Mouse (Mus musculus): ENCODE results near the gene Cenpb. TPM values are rescaled to one million over a fixed set of nuclear protein-coding genes. Genes with fewer than 3 reads are reported as not detected.

Gene Cenpb
- polyA plus RNA-seq, 1 experiment, result not detected

GRCm38 (mm10) chr2:131146193-131147042, 33.4 kb downstream of the Cenpb start:
- WGBS, result 89% methylated on average over 21 of the region's 21 CpGs
- Histone ChIP-seq H3K4me3 (ENCODE audit: insufficient read depth, low read depth, low read length) (no peak overlapping the region), H3K27ac (ENCODE audit: insufficient read depth, low read depth, low read length) (no peak overlapping the region), H3K4me1 (ENCODE audit: control insufficient read depth, insufficient read depth, low read length) (peaks cover 7% of the 10 kb centered on the region; the same call in 1 of the 2 replicates)
- TF ChIP-seq POLR2A (IDR thresholded peaks at IDR 0.05; ENCODE audit: insufficient read depth, low read depth, low read length) (no peak), CTCF (IDR thresholded peaks at IDR 0.05; ENCODE audit: insufficient read depth, low read depth, low read length) (no peak)

GRCm38 (mm10) chr2:131145536-131145935, 34.3 kb downstream of the Cenpb start:
- TF ChIP-seq POLR2A (IDR thresholded peaks at IDR 0.05; ENCODE audit: insufficient read depth, low read depth, low read length), result no peak
- no peak for TF ChIP-seq CTCF (IDR thresholded peaks at IDR 0.05; ENCODE audit: insufficient read depth, low read depth, low read length)

DNA sequence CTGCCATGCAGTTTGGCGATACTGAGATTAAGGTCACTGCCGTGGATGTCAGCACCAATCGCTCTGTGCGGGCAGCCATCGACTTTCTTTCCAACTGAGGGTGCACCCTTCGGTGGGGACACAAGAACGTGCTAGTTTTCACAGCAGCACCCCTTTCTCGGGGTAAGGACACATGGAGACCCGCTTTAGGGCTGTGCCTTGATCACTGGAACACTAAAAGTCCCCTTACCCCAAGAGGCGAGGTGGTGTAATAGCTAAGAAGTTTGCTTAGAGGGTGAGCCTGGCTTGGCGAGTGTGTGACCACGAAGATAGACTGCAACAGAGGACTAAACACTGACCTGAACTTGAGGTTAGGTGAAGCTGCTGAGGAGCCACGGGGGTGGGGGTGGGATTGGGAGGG, 34.7 kb downstream of the Cenpb start:
- Histone ChIP-seq H3K4me3 (ENCODE audit: insufficient read depth, low read depth, low read length) (no peak overlapping the region), H3K4me1 (ENCODE audit: control insufficient read depth, insufficient read depth, low read length) (peaks cover 7% of the 10 kb centered on the region; the same call in 1 of the 2 replicates), H3K27ac (ENCODE audit: insufficient read depth, low read depth, low read length) (no peak overlapping the region)
- WGBS, result 82% methylated on average over 13 of the region's 13 CpGs
- no peak for TF ChIP-seq POLR2A (IDR thresholded peaks at IDR 0.05; ENCODE audit: insufficient read depth, low read depth, low read length)
- no peak for TF ChIP-seq CTCF (IDR thresholded peaks at IDR 0.05; ENCODE audit: insufficient read depth, low read depth, low read length)

More at GRCm38 (mm10) chr2:131145536-131145935, 34.3 kb downstream of the Cenpb start:
- Histone ChIP-seq H3K27ac (ENCODE audit: insufficient read depth, low read depth, low read length) (no peak overlapping the region), H3K4me3 (ENCODE audit: insufficient read depth, low read depth, low read length) (no peak overlapping the region), H3K4me1 (ENCODE audit: control insufficient read depth, insufficient read depth, low read length) (peaks cover 7% of the 10 kb centered on the region; the same call in 1 of the 2 replicates)
- WGBS, result 93% methylated on average over 2 of the region's 2 CpGs

GRCm38 (mm10) chr2:131143007-131143780, 36.7 kb downstream of the Cenpb start:
- Histone ChIP-seq H3K4me3 (ENCODE audit: insufficient read depth, low read depth, low read length) (no peak overlapping the region), H3K27ac (ENCODE audit: insufficient read depth, low read depth, low read length) (no peak overlapping the region), H3K4me1 (ENCODE audit: control insufficient read depth, insufficient read depth, low read length) (peaks cover 7% of the 10 kb centered on the region; the same call in 1 of the 2 replicates)
- WGBS, result 78% methylated on average over 22 of the region's 22 CpGs
- no peak for TF ChIP-seq POLR2A (IDR thresholded peaks at IDR 0.05; ENCODE audit: insufficient read depth, low read depth, low read length)
- no peak for TF ChIP-seq CTCF (IDR thresholded peaks at IDR 0.05; ENCODE audit: insufficient read depth, low read depth, low read length)

DNA sequence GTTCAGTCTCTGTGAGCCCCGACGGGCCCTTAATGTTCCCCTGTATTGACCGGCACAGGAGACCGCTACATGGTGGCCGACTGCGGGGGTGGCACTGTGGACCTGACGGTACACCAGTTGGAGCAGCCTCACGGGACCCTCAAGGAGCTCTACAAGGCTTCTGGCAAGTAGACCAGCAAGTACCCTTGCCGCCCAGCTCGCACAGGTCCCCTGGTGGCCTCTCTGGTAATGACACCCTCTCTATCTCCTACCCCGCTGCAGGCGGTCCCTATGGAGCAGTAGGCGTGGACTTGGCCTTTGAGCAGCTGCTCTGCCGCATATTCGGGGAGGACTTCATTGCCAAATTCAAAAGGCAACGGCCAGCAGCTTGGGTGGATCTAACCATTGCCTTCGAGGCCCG, 37.3 kb downstream of the Cenpb start:
- no peak overlapping the region for H3K4me3 ChIP-seq (ENCODE audit: insufficient read depth, low read depth, low read length)
- H3K4me1 ChIP-seq (ENCODE audit: control insufficient read depth, insufficient read depth, low read length), result peaks cover 7% of the 10 kb centered on the region; the same call in 1 of the 2 replicates
- 41% methylated on average over 18 of the region's 18 CpGs for WGBS
- H3K27ac ChIP-seq (ENCODE audit: insufficient read depth, low read depth, low read length), result no peak overlapping the region
- TF ChIP-seq CTCF (IDR thresholded peaks at IDR 0.05; ENCODE audit: insufficient read depth, low read depth, low read length) (0 out of 2 replicates have a peak, but pooled peaks have one; percentile 15), POLR2A (IDR thresholded peaks at IDR 0.05; ENCODE audit: insufficient read depth, low read depth, low read length) (no peak)

- Histone ChIP-seq H3K27ac (ENCODE audit: insufficient read depth, low read depth, low read length) (no peak overlapping the region), H3K4me1 (ENCODE audit: control insufficient read depth, insufficient read depth, low read length) (peaks cover 7% of the 10 kb centered on the region; the same call in 1 of the 2 replicates), H3K4me3 (ENCODE audit: insufficient read depth, low read depth, low read length) (no peak overlapping the region)
- TF ChIP-seq POLR2A (IDR thresholded peaks at IDR 0.05; ENCODE audit: insufficient read depth, low read depth, low read length), result no peak
- TF ChIP-seq CTCF (IDR thresholded peaks at IDR 0.05; ENCODE audit: insufficient read depth, low read depth, low read length), result no peak
- WGBS, result 89% methylated on average over 8 of the region's 8 CpGs
These were observed 38.4 kb downstream of the Cenpb start for GRCm38 (mm10) chr2:131141336-131141986.

GRCm38 (mm10) chr2:131140533-131140905, 39.3 kb downstream of the Cenpb start:
- 79% methylated on average over 5 of the region's 5 CpGs for WGBS
- no peak overlapping the region for H3K27ac ChIP-seq (ENCODE audit: insufficient read depth, low read depth, low read length)
- peaks cover 7% of the 10 kb centered on the region; the same call in 1 of the 2 replicates for H3K4me1 ChIP-seq (ENCODE audit: control insufficient read depth, insufficient read depth, low read length)
- no peak overlapping the region for H3K4me3 ChIP-seq (ENCODE audit: insufficient read depth, low read depth, low read length)
- no peak for TF ChIP-seq POLR2A (IDR thresholded peaks at IDR 0.05; ENCODE audit: insufficient read depth, low read depth, low read length)
- no peak for TF ChIP-seq CTCF (IDR thresholded peaks at IDR 0.05; ENCODE audit: insufficient read depth, low read depth, low read length)

DNA sequence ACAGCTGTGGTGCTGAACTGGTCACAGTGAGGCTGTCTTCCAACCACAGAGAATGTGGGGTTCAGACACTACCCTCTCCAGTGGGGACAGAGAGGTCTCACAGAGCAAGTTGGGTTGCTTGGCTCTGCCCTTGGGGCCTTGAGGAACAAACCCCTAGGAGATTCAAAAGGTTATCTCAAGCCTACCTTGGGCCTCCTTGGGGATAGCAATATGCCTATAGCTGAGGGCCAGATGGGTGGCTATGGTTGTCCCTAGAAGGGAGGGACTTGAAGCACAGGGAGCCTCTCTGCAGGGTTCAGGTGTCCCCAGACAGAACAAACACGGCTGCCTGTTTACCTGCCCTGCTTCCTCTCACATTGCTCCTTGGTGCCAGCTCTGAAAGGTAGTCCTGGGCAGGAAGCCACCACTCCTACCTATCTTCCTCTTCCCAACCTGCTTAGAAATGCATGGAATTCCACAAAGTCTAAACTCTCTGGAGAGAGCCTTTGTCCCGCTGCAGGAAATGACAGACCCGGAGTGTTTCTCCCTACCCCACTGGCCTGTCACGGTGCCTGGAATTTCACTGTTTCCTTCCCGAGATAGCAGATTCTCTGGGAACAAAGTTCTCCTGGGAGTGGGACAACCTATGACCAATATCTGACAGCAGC, 39.9 kb downstream of the Cenpb start:
- Histone ChIP-seq H3K4me1 (ENCODE audit: control insufficient read depth, insufficient read depth, low read length) (peaks cover 7% of the 10 kb centered on the region; the same call in 1 of the 2 replicates), H3K27ac (ENCODE audit: insufficient read depth, low read depth, low read length) (no peak overlapping the region), H3K4me3 (ENCODE audit: insufficient read depth, low read depth, low read length) (no peak overlapping the region)
- WGBS, result 78% methylated on average over 5 of the region's 5 CpGs
- TF ChIP-seq POLR2A (IDR thresholded peaks at IDR 0.05; ENCODE audit: insufficient read depth, low read depth, low read length) (no peak), CTCF (IDR thresholded peaks at IDR 0.05; ENCODE audit: insufficient read depth, low read depth, low read length) (no peak)
